Mouse (Mus musculus) bone marrow, adult 2 months (tissue): ENCODE results near the gene Abca17.

Experiments
- CTCF ChIP-seq: fragments of 200-500 bp; IDR thresholded peaks from 2 replicates; pipeline ENCODE4 v1.5.1; 2011; ENCODE audit warnings: low read length, control low read depth; ENCODE audit not compliant: control insufficient read depth, insufficient read depth
- POLR2A ChIP-seq: fragments of 200-500 bp; IDR thresholded peaks from 2 replicates; pipeline ENCODE4 v1.6.1; 2011; ENCODE audit warnings: low read depth, mild to moderate bottlenecking, control low read depth, low read length, borderline replicate concordance; ENCODE audit not compliant: control insufficient read depth

DNA sequence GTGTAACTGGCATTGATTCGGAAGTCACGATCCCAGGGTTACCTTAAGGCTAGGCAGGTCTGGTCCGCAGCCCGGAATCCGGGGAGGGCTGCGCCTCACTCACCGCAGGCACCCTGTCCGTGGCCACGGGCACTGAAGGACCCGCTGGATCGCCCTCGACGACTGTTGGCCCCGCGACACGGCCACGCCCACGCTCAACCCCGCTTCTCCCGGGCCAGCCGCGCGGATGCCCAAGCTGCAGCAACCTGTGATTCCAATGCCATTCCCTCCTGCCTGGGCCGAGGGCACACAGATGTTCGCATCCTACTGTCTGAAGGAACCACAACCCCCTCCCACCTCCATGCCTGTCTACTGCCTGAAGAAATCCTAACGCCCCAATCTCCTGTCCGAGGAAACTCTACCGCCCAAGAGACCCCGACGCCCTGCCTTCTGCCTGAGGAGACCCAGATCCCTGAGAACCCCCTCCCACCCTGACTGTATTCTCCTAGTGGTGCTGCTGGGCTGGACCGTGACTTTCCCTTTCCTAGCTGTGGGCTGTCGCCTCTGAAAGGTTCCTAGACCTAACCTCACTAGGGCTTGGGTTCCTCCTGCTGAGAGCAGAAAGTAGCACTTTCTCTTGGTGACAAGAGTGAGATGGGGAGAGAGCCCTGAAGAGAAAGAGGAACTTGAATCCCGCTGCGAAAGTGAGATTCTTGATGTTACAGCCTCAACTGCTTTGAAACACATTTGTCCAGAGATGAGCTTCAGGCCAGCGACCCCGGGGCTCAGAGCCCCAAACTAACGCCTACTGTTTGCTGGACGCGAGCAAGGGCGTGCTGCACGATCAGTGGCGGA is at the start of gene Abca17:
- TF ChIP-seq CTCF (no peak), POLR2A (no peak)
